Mouse (Mus musculus): ENCODE measurements at regions not wholly inside any gene's neighbourhood (a gene's known extent, or its start where the extent isn't known, plus 50 kb on each side); places are given as distances from the start of the nearest gene placed in this dataset.

DNA sequence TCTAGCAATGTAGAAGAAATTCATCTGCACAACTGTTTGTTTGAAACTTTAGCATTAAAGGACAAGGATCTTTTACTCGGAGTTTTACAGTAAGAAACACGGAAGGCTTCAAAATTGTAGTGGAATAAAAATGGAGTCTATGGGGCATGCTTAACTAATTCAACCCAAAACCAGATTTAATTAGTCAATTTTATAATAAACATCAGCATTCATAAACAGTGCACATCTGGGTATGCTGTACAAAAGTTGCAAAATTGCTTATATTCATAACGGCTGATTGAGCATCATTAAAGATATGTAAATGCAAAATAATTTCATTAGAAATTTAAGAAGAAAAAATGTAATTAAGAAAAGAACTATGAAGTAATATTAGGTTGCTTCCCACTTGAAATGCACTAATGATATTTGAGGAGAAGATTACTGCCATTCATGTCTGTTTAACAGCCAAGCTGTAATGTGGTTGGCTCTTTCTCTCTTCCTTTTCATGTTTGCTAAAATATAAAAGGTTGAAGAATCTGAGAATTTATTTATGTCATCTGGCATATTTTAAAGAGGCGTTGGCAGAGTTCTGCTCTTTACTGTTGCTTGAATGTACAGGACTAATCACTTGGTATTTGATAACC is 1037.3 kb downstream of the Fam181b start:
- no peak for DNase-seq (ENCODE audit: low spot score)

DNA sequence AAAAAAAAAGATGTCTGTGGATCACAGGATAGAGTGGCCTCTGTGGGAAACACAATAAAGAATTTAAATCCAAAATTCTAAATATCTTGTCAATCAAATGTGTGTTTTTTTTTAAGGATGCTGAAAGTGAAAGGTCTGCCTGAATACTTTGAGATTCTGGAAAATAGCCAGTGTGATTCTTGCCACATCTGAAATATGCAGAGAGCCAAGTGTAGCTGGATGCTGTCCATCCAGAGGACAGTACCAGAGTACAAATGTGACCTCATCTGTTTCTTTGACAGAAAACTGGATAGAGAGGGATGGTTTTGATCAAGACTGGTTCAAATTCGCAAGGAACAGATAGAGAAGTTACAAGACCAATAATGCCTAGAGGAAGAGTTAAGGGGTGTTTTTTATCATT is 1044.1 kb downstream of the Fam181b start:
- peak; percentile 84 for DNase-seq (ENCODE audit: low spot score)

DNA sequence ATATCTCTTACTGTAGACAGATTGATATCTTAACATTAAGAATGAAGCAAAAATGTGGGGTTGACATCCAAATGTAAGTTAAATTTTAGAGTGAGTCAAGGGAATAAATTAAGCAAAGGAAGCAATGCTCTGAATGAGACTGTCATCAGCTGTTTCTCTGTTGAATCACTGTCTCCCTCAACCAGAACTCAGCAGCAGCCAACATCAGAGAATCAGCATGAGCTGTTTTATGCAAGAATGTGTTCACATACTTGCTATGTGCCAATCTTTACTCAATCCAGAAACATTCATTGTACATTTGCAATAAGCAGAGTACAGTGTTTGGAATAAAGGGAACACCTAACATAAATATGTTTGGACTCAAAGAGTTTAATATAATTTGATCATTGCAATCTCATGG is 1074.6 kb downstream of the Fam181b start:
- DNase-seq (ENCODE audit: low spot score), result peak; percentile 45

DNA sequence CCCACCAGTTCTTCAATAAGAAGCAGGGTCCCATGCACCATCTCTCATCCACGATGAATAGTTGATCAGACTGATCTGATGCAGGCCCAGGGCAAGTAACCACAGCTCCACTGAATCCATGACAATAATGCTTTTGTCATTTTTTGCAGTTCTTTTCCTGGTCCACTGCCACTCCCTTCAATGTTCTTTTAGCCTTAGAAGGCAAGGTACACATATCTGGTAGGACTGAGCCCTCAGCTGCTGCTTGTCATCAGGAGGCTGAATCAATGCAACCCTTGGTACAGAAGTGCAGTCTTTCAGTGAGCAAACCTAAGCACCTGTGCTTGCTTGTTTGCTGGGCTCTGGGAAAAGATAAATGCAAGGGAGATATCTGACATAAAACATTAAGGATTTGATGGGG is 1075.8 kb downstream of the Fam181b start:
- no peak for DNase-seq (ENCODE audit: low spot score)

DNA sequence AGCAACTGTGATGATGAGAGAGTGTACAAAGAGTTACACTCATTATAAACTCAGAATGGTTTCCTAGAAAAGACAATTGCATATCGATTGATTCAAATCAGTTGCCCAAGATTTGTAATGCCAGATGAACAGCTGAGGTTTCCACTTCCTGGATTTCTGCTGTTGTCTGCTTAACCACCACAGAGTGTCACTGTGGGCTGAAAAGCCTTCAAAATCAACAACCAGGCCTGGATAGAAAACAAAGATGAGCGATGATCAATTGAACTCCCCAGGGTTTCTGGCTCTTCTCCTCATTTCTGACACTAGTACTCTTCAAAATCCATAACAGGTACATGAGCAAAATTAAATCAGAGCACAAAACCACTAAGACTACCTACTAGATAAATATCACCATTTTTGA is 1100.4 kb downstream of the Fam181b start:
- peak; percentile 4 for DNase-seq (ENCODE audit: low spot score)

DNA sequence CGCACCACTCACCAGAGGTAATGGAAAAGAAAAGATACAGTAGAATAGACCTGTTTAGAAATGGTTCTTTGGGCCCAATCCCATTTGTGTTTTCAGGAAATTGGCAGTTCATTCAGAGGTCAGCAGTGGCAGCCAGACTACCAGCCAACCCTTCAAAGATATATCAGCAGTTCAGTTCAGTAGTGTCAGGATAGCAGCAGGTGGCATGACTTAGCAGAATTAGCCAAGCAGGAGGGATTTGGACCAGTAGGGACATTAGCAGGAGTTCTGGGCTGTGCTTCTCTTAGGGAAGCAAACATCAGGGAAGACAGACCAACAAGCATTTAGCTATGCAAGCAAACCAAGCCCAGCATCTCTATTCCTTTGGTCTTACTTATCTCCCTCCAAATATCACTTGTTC is 1132.7 kb downstream of the Fam181b start:
- DNase-seq (ENCODE audit: low spot score), result no peak

DNA sequence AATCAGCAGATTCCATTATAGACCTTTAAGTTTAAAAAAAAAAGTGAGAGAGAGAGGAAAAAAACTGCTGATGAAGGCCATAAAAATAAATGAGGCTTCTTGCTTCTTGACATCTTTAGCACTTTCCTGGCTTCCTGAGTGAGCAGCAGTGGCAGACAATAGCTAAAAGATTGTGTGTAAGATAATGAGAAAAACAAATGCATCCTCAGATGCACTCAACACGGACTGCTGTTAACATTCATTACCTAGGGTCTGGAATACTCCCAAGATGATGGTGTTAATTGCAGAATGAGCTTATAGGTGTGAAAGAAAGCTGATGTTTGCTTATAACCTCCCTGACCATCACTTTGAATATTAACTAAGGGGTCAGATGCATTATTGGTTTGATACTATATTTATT is 1147.8 kb downstream of the Fam181b start:
- no peak for DNase-seq (ENCODE audit: low spot score)

DNA sequence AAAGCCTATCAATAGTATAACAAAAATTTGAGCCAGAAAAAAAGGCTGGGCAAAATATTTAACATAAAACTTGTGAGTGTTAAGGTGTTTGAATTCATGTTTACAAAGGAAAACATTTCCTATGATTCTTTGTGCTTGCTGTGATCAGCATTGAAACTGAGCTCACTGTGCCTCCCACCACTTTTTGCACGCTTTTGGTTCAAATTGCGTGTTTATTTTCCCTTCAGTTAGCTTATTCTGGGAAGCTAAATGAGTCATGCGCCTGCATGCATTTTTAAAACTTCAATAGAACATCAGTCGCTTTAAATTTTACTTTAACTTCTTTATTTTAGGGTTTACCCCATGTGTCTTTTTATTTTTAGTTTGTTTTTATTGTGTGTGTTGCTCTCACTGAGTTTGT is 1154.0 kb downstream of the Fam181b start:
- DNase-seq (ENCODE audit: low spot score), result no peak

DNA sequence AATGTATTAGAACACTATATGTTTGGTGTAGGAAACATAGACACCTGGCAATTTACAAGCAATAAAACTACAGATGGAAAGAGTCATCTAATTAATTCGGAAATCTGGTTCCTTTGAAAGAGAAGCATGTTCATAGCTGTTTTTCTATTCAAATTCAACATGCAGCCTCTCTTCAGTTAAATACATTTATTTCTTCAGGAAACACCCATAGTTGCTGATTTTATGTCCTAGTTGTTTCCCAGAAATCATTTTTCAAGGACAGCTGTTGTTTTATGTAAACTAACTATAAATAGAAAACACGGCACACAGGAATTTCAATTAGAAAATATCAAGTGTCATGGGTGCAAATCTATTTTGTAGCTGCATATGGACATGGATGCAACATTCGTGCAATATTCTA is 1169.8 kb downstream of the Fam181b start:
- DNase-seq (ENCODE audit: low spot score), result no peak

DNA sequence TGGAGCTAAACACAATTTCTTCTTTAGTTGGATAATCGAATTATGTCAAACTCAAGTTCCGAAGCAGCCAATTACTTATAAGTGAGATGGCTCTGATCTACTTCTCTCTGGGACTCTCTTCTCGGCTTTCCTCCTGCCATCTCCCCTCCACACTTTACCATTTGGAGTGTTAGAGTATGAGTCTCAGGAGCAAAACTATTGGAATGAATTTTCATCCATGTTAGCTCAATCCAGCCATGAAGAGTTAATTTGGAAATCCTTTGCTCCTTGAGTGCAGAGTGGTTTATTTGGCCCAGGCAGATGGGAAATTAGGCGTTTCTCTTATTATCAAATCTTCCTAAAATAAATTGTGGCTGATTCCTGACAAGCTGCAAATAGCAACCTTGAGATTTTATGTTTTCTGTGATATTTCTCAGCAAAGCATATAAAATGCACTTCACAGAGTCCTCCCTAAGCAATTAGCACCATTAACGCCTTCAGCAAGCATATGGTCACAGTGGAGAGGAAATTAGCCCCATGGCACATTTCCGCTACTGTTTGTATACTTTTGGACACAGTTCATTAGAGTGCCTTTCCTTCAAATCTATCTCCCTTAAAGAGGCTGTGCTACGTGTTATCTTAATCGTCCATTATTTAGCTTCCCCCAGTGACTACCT is 1189.1 kb downstream of the Fam181b start:
- no peak for DNase-seq (ENCODE audit: low spot score)

DNA sequence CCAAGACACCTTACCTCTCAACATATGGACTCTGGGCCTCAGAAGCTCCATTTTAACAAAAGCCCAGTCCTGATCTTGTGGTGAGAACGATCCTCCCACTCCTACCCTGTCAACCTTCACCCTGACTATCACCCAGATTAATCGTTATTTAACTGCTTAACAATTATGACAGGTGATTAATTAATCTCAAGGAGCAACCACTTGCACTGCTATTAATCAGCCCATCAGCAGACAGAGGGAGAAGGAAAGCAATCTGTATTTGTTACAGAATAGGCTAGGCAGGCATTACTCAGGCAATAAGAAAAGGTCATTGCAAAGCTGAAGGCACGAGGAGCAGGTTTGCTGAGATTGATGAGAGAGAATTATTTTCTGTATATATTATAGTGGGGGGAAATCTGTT is 1201.9 kb downstream of the Fam181b start:
- no peak for DNase-seq (ENCODE audit: low spot score)

DNA sequence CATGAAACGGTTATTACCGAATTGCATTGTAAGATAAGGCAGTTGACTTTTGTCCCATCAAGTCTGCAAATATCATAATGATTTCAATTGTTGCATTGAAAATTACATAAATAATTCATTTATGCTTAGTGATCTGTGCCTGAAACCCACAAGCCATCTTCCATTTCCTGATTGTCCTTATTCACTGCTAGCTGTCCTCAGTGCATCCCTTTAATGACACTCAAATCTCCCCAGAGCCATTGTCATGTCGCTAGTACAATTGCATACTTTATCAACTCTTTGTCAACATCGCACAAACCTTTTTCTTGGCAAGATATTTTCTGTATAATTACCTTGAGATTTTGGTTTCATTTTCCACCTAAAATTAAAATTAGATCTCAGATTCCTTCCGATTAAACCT is 1202.3 kb downstream of the Fam181b start:
- DNase-seq (ENCODE audit: low spot score), result no peak

DNA sequence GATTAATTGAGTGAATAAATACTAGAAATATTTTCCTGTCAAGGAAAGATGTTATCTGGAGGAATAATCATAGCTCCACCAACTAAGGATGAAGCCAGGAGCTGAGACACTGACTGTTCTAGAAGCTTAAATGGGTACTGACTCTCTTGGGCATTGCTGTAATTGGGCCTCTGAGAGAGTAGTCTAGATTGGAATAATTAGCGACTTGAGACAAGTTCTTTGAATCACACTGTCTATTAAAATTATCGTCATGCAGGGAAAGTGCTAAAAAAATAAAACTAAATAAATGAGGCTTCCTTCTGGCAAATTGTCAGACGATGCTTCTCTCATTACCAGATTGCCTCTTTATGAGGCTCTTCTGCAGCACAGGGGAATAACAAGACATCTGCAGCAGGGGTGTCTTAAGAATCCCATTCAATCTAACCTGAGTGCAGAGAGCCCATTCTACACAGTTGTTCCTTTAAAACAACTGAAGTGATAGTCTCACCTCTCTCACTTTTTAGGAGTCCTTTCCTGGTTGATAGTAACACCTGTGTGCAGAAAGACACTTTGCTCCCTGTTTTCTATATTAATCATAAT is 1203.5 kb downstream of the Fam181b start:
- no peak for DNase-seq (ENCODE audit: low spot score)

DNA sequence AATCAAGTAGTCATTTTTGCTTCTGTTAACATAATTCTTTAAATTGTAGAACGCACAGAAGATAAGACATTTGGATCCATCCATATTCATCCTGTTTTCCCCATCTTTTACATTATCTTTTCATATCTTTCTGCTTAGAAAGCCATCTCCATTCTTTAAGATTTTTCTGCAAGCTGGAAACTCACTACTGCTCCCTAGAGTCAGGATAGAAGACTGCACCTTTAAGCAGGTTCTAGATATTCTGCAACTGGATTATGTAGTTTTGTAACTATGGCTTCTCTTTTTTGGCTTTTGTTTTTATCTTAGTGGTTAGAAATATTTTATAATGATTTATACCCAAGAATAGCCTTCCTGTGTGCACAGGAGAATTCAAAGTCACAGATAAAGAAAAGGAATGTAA is 1225.9 kb downstream of the Fam181b start:
- no peak for DNase-seq (ENCODE audit: low spot score)

DNA sequence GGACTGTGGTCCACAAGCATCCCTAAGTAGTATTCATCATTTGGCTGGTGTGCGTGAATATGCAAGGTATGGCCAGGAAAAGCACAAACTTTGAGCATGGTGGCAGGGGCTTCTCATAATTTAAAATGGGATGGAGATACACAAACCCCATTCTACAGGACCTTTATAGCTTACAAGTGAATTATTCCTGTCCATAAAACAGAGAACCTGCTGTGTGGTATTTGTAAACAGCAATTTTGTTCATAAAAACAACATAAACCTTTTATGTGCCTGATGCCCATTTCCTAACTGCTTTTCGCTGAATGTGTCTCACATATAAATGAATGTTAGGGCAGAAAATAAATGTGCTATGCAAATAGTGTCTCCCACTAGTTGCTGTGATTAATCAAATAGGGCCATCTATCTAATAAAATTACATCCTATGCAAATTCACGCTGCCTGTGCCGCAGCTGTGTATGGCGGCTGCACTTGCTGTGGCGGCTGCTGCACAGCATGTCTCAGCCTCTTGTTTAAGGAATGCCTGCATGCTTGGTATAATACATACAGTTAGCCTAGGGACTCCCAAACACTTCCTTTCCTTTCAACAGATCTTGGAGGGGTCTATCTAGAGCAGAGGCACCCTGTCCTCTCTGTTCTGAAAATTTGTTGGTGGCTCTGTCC is 1235.4 kb downstream of the Fam181b start:
- DNase-seq (ENCODE audit: low spot score), result no peak

DNA sequence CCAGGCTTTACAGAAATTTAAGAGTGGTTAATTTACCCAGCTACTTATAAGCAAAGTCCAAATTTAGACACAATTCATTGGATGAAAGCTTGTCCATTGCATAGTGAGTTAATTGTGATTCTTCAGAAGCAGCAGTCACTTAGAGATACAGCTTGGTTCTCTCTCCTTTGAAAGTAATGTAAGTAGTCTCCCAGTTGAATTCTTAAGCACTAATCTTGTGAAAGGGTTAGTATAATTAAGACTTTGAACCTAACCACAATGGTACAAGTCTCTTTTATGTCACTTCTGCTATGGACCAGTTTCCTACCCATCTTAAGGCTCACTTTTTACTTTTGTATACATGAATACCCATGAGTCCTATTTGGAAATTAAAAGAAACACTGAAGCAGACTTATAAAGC is 1252.9 kb downstream of the Fam181b start:
- no peak for DNase-seq (ENCODE audit: low spot score)

Data from adipocyte (in vitro differentiated cells).